Mouse (Mus musculus) embryonic facial prominence, embryonic 11.5 days (tissue): Measurements from ENCODE around the gene Lsp1. TPM values are rescaled to one million over a fixed set of nuclear protein-coding genes. Genes with fewer than 3 reads are reported as not detected.

Experiments
- ATAC-seq: fragments of 200-750 bp; cut with Nextera tagmentation; replicated peaks from 2 replicates; pipeline ENCODE4 v1.8.0; 2017; ENCODE audit warnings: low read depth; ENCODE audit not compliant: insufficient number of reproducible peaks, low FRiP score, low TSS enrichment
- DNase-seq: peaks from one replicate; pipeline ENCODE4 v3.0.0-alpha.2; 2015; ENCODE audit warnings: low spot score
- H3K27ac ChIP-seq: fragments of 300-500 bp; sonication (generic); replicated peaks from 2 replicates; pipeline ENCODE4 v1.5.1; 2014; ENCODE audit warnings: mild to moderate bottlenecking, low read depth, low read length, control low read depth
- H3K27me3 ChIP-seq: fragments of 300-500 bp; sonication (generic); 2 replicates; pipeline ENCODE4 v1.6.1; 2014; ENCODE audit warnings: mild to moderate bottlenecking, low read length, moderate library complexity, mixed read lengths; ENCODE audit not compliant: control insufficient read depth, insufficient read depth
- H3K36me3 ChIP-seq: fragments of 300-500 bp; sonication (generic); replicated peaks from 2 replicates; pipeline ENCODE4 v1.6.1; 2014; ENCODE audit warnings: low read depth, mild to moderate bottlenecking, low read length, moderate library complexity, mixed read lengths; ENCODE audit not compliant: control insufficient read depth, insufficient read depth
- H3K4me1 ChIP-seq: fragments of 300-500 bp; sonication (generic); 2 replicates; pipeline ENCODE4 v1.6.1; 2014; ENCODE audit warnings: low read length, mixed read lengths; ENCODE audit not compliant: control insufficient read depth, insufficient read depth
- H3K4me2 ChIP-seq: fragments of 300-500 bp; sonication (generic); 2 replicates; pipeline ENCODE4 v1.6.1; 2014; ENCODE audit warnings: low read depth, mild to moderate bottlenecking, control low read depth, low read length, moderate library complexity
- H3K4me3 ChIP-seq: fragments of 300-500 bp; sonication (generic); 2 replicates; pipeline ENCODE4 v1.5.1; 2014; ENCODE audit warnings: low read depth, low read length, control low read depth
- H3K9ac ChIP-seq: fragments of 300-500 bp; sonication (generic); replicated peaks from 2 replicates; pipeline ENCODE4 v1.6.1; 2014; ENCODE audit warnings: mild to moderate bottlenecking, control low read depth, low read length
- H3K9me3 ChIP-seq: fragments of 300-500 bp; sonication (generic); replicated peaks from 2 replicates; pipeline ENCODE4 v1.6.1; 2016; ENCODE audit warnings: mild to moderate bottlenecking, low read length, inconsistent platforms, mixed read lengths; ENCODE audit not compliant: control insufficient read depth
- WGBS: fragments of 180-500 bp; shearing (Covaris S2); extraction: QIAGEN DNeasy Blood & Tissue Kit; methylation state at CpG from one replicate; pipeline ENCODE4 v1.1.7; 2014; 5-methylcytosine and 5-hydroxymethylcytosine counted together
- polyA plus RNA-seq: library from polyadenylated mRNA; unstranded; fragments of >200 nt; fragmentation: Nextera tagmentation; extraction: Ambion mirVana; gene quantifications from 2 replicates; pipeline ENCODE4 v1.2.1, GENCODE M21; 2014

Lsp1 gene
- polyA plus RNA-seq, 1 experiment from 2014 or later: 23.3 TPM

- WGBS: 77% methylated on average over 4 of the region's 4 CpGs
- no peaks in the 10 kb centered on the region for H3K36me3 ChIP-seq
- H3K27ac ChIP-seq: no peak overlapping the region
- ATAC-seq (no peak), DNase-seq (no peak)
- no peak overlapping the region for H3K9ac ChIP-seq
- H3K27me3 ChIP-seq: no peaks in the 10 kb centered on the region
- H3K9me3 ChIP-seq: no peaks in the 10 kb centered on the region
- H3K4me3 ChIP-seq: no peak overlapping the region
- H3K4me2 ChIP-seq: no peak overlapping the region
- H3K4me1 ChIP-seq: peaks cover 21% of the 10 kb centered on the region
Observed at GRCm38 (mm10) chr7:142514048-142514447, 53.4 kb downstream of the Lsp1 start.

GRCm38 (mm10) chr7:142516221-142516978 lies 55.8 kb downstream of the Lsp1 start:
- H3K4me1 ChIP-seq: peaks cover 13% of the 10 kb centered on the region
- 0 out of 2 replicates have a peak overlapping the region, but pooled peaks have one; percentile 1 for H3K4me3 ChIP-seq
- DNase-seq (peak; percentile 72), ATAC-seq (peak; percentile 68)
- H3K27ac ChIP-seq: peak overlapping the region; percentile 84
- H3K9ac ChIP-seq: peak overlapping the region; percentile 53
- no peaks in the 10 kb centered on the region for H3K9me3 ChIP-seq
- peak overlapping the region; percentile 23; the same call in 1 of the 2 replicates for H3K4me2 ChIP-seq
- 38% methylated on average over 21 of the region's 21 CpGs for WGBS
- no peaks in the 10 kb centered on the region for H3K27me3 ChIP-seq
- H3K36me3 ChIP-seq: no peaks in the 10 kb centered on the region

- H3K27ac ChIP-seq: no peak overlapping the region
- WGBS: 86% methylated on average over 3 of the region's 3 CpGs
Observed at GRCm38 (mm10) chr7:142517531-142517930, 56.9 kb downstream of the Lsp1 start.

GRCm38 (mm10) chr7:142520331-142520730 lies 59.7 kb downstream of the Lsp1 start:
- peaks cover 16% of the 10 kb centered on the region for H3K4me1 ChIP-seq
- WGBS: 89% methylated on average over 4 of the region's 4 CpGs
- no peak for ATAC-seq

More at GRCm38 (mm10) chr7:142517531-142517930, 56.9 kb downstream of the Lsp1 start:
- Histone ChIP-seq H3K9ac (no peak overlapping the region), H3K4me1 (peaks cover 13% of the 10 kb centered on the region), H3K4me3 (no peak overlapping the region), H3K36me3 (no peaks in the 10 kb centered on the region), H3K9me3 (no peaks in the 10 kb centered on the region), H3K4me2 (no peak overlapping the region), H3K27me3 (no peaks in the 10 kb centered on the region)
- ATAC-seq: no peak
- no peak for DNase-seq

GRCm38 (mm10) chr7:142522352-142522751 lies 61.7 kb downstream of the Lsp1 start:
- WGBS: 21% methylated on average over 4 of the region's 4 CpGs
- Histone ChIP-seq H3K9ac (no peak overlapping the region), H3K9me3 (no peaks in the 10 kb centered on the region), H3K4me3 (no peak overlapping the region), H3K27ac (peak overlapping the region; percentile 54), H3K36me3 (no peaks in the 10 kb centered on the region), H3K4me2 (no peak overlapping the region; the same call in 1 of the 2 replicates), H3K4me1 (peaks cover 7% of the 10 kb centered on the region; the same call in 1 of the 2 replicates), H3K27me3 (no peaks in the 10 kb centered on the region)
- peak; percentile 70 for DNase-seq
- 0 out of 2 replicates have a peak, but pooled peaks have one; percentile 39 for ATAC-seq

More at GRCm38 (mm10) chr7:142520331-142520730, 59.7 kb downstream of the Lsp1 start:
- Histone ChIP-seq H3K27ac (no peak overlapping the region), H3K4me2 (no peak overlapping the region), H3K36me3 (no peaks in the 10 kb centered on the region), H3K9me3 (no peaks in the 10 kb centered on the region), H3K9ac (no peak overlapping the region), H3K27me3 (no peaks in the 10 kb centered on the region), H3K4me3 (no peak overlapping the region)
- no peak for DNase-seq

- no peaks in the 10 kb centered on the region for H3K27me3 ChIP-seq
- no peak overlapping the region for H3K4me3 ChIP-seq
- no peak overlapping the region for H3K4me2 ChIP-seq
- DNase-seq (no peak), ATAC-seq (no peak)
- H3K36me3 ChIP-seq: no peaks in the 10 kb centered on the region
- H3K9me3 ChIP-seq: no peaks in the 10 kb centered on the region
- H3K27ac ChIP-seq: peak overlapping the region; percentile 54; the same call in 1 of the 2 replicates
- peak overlapping the region; percentile 10; the same call in 1 of the 2 replicates for H3K9ac ChIP-seq
- WGBS: 25% methylated on average over 17 of the region's 17 CpGs
- H3K4me1 ChIP-seq: peaks cover 7% of the 10 kb centered on the region; the same call in 1 of the 2 replicates
Observed at GRCm38 (mm10) chr7:142523200-142523990, 62.8 kb downstream of the Lsp1 start.

GRCm38 (mm10) chr7:142525342-142526178 lies 65.0 kb downstream of the Lsp1 start:
- Histone ChIP-seq H3K4me2 (no peak overlapping the region), H3K4me1 (peaks cover 7% of the 10 kb centered on the region; the same call in 1 of the 2 replicates), H3K27ac (peak overlapping the region; percentile 80), H3K4me3 (no peak overlapping the region), H3K9me3 (no peaks in the 10 kb centered on the region), H3K27me3 (no peaks in the 10 kb centered on the region; the same call in 1 of the 2 replicates), H3K9ac (peak overlapping the region; percentile 22), H3K36me3 (no peaks in the 10 kb centered on the region)
- DNase-seq (peak; percentile 71), ATAC-seq (peak; percentile 69)
- WGBS: 24% methylated on average over 13 of the region's 13 CpGs
